Mouse (Mus musculus) Patski (cell line): ENCODE data around the gene Cd109. TPM values are rescaled to one million over a fixed set of nuclear protein-coding genes. Genes with fewer than 3 reads are reported as not detected.
A peak's percentile ranks its signal among the peaks of the same experiment; 100 is the strongest.

Source experiments
- ATAC-seq: fragments of 100-300 bp; one replicate; pipeline ENCODE4 v1.8.0; 2021
- CTCF ChIA-PET: fragments of 350-600 bp; sonication (Branson Sonifier 250); formaldehyde crosslinking; loops from one replicate; lab custom pipeline; 2022; ENCODE audit warnings: inconsistent platforms; lab: Charles Lee
- POLR2A ChIA-PET: fragments of 350-600 bp; sonication (Branson Sonifier 250); formaldehyde crosslinking; loops from one replicate; lab custom pipeline; 2022; ENCODE audit warnings: antibody characterized with exemption, inconsistent platforms; lab: Charles Lee
- DNase-seq: peaks from one replicate; pipeline ENCODE4 v3.0.0-alpha.2; 2011; ENCODE audit warnings: low read depth, low spot score
- H3K27me3 ChIP-seq: fragments of 371-371 bp; one replicate; pipeline ENCODE4 v1.5.1; 2021
- CTCF ChIP-seq: fragments of 100-300 bp; IDR thresholded peaks from one replicate; pipeline ENCODE4 v1.5.1; 2021
- in situ Hi-C: fragments of 300-500 bp; cut with MboI; formaldehyde crosslinking; loops from 3 replicates; pipeline ENCODE4 v1.11.1; 2018; ENCODE audit warnings: low pct_unique_long_range_greater_than_20kb, mixed read lengths
- polyA plus RNA-seq: library from polyadenylated mRNA; unstranded; gene quantifications from one replicate; pipeline ENCODE4 v1.2.3, GENCODE M21; 2021

The Cd109 gene
- polyA plus RNA-seq: 6.5 TPM

DNA sequence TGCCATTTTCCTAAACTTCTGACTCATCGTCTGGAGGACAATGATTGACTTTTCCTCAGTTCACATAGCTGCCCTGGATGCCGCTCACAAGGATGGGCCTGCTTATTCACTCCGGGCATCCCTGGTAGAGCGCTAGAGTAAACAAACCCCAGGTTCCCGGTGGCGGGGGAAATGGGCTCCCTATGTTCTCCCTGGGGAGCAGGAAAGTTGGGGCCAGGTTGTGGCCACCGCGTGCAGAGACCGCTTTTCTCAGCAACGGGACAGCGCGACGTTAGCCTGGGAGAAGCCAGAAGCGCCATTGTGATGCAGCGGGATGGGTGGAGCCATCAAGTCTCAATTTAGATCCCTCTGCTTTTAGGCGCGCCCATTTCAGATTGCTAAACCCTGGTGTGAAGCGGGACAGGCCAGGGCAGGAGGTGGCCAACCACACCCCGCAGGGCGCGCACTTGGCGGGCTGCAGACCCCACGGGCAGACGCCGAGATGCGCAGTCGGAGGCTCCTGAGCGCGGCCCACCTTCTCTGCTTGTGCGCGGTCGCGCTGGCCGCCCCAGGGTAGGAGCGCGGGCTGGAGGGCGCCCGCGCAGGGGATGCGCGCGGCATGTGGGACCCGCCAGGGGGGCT is at the start of gene Cd109:
Gene Cd109, plus strand, starts transcription at position 146 of the 621 bp plus-strand sequence.
- no peaks in the 10 kb centered on the region for H3K27me3 ChIP-seq
- ChIA-PET CTCF (no interaction called here), POLR2A (no interaction called here)
- DNase-seq (no peak), ATAC-seq (peak; percentile 73)
- TF ChIP-seq CTCF: no peak
- in situ Hi-C loops: no loop called here

DNA sequence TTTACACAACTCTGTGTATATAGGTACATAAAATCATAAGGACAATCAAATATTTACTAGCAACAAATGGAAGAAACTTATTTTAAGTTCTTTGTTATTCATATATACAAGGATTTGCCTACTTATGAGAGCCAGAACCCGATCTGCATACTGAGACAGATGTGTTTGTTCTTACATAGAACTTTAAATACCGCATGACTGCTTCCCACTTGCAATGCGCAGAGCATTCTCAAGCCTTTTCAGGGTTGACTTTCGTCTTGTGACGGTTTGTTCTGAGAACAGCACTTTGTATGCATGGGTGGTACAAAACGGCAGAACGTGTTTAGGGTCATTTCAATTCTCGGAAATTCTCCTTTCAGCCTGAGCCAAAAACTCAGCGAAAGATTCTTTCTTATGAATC is 45.4 kb upstream of the Cd109 start:
- in situ Hi-C loops: no loop called here
- no peak for DNase-seq
- POLR2A ChIA-PET: no interaction called here
- CTCF ChIA-PET: no interaction called here
- no peak for TF ChIP-seq CTCF
- ATAC-seq: no peak
- no peaks in the 10 kb centered on the region for H3K27me3 ChIP-seq

DNA sequence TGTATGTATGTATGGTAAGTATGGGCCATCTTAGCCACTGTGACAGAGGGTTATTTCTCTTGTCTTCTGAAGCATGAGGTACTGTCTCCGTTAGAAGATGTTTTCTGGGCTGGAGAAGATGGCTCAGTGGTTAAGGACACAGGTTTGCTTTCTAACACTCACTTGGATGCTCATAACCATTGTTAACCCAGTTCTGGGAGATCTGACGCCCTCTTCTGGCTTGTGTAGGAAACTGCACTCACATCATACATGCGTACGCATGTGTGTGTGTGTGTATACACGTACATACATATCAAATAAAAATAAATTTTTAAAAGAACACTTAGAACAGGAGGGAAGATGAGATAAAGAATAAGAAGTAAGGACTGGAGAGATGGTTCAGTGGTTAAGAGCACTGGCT is 38.9 kb upstream of the Cd109 start:
- in situ Hi-C loops: no loop called here
- POLR2A ChIA-PET: no interaction called here
- DNase-seq (no peak), ATAC-seq (no peak)
- H3K27me3 ChIP-seq: no peaks in the 10 kb centered on the region
- CTCF ChIA-PET: no interaction called here
- no peak for TF ChIP-seq CTCF

DNA sequence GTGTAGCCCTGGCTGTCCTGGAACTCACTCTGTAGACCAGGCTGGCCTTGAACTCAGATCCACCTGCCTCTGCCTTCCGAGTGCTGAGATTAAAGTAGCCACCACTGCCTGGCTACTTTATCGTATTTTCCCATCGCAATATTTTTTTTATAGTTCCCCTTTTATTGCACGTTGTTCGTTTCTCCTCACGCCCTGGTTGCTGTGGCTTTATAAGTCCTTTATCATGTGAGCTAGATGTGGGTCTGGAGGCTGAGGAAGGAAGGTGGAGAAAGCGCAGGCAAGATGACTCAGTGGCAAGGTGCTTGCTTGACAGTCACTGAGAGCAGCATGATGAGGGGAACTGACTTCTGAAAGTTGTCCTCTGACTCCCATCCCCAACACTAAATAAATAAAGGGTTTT is 36.5 kb upstream of the Cd109 start:
- TF ChIP-seq CTCF: no peak
- ATAC-seq: no peak
- in situ Hi-C loops: no loop called here
- ChIA-PET CTCF (no interaction called here), POLR2A (no interaction called here)
- no peaks in the 10 kb centered on the region for H3K27me3 ChIP-seq
- DNase-seq: no peak

GRCm38 (mm10) chr9:78579644-78580396 is 35.5 kb upstream of the Cd109 start:
- CTCF ChIA-PET: no interaction called here
- POLR2A ChIA-PET: interaction anchor here (1.0 kb wide), 1 partner anchor 23 kb away, joined by 3 read pairs; no protein-coding TSS in a partner anchor
- in situ Hi-C loops: no loop called here
- no peaks in the 10 kb centered on the region for H3K27me3 ChIP-seq
- peak; percentile 35 for ATAC-seq
- DNase-seq: no peak
- no peak for TF ChIP-seq CTCF

GRCm38 (mm10) chr9:78587218-78587883 is 28.0 kb upstream of the Cd109 start:
- ChIA-PET CTCF (interaction anchor here (1.4 kb wide), 1 partner anchor 40 kb away, joined by 3 read pairs; no protein-coding TSS in a partner anchor), POLR2A (interaction anchor here (0.5 to 1.0 kb wide), 2 partner anchors 24 to 1478 kb away, joined by 3 read pairs; no protein-coding TSS in a partner anchor)
- TF ChIP-seq CTCF: no peak
- ATAC-seq (peak; percentile 70), DNase-seq (no peak)
- H3K27me3 ChIP-seq: no peaks in the 10 kb centered on the region
- in situ Hi-C loops: no loop called here

DNA sequence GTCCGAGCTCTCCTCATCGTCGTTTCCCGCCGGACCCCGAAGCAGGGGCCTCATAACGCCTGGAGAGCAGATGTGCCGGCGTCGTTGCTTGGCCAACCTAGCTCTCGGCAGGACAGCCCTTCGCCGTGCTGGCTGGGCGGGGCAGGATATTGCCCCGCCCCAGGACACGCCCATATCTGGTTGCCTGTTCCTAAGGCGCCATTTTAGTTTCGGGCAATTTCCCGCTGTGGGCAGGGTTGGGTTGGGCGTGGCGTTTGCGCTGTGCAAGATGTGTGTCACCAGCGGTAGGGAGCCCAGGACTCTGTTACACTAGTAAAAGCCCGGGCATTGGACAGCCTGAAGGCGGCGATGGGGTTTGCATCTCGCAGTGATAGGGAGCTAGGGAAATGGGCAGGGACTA is 27.4 kb upstream of the Cd109 start, which contains the start of gene Slc17a5:
Gene Slc17a5, minus strand, starts transcription at position 128 of the 400 bp plus-strand sequence.
- POLR2A ChIA-PET: interaction anchor here (0.6 to 1.0 kb wide), 2 partner anchors 23 to 396 kb away, joined by 3 to 4 read pairs; no protein-coding TSS in a partner anchor
- DNase-seq: peak; percentile 59
- ATAC-seq: peak; percentile 97
- in situ Hi-C loops: no loop called here
- H3K27me3 ChIP-seq: no peaks in the 10 kb centered on the region
- no peak for TF ChIP-seq CTCF
- CTCF ChIA-PET: interaction anchor here (1.4 kb wide), 1 partner anchor 40 kb away, joined by 3 read pairs; no protein-coding TSS in a partner anchor

GRCm38 (mm10) chr9:78588411-78589033 is 26.8 kb upstream of the Cd109 start:
- ChIA-PET POLR2A (interaction anchor here (0.6 kb wide), 1 partner anchor 397 kb away, joined by 4 read pairs; no protein-coding TSS in a partner anchor), CTCF (interaction anchor here (1.4 kb wide), 1 partner anchor 41 kb away, joined by 3 read pairs; no protein-coding TSS in a partner anchor)
- no peak for ATAC-seq
- H3K27me3 ChIP-seq: no peaks in the 10 kb centered on the region
- DNase-seq: no peak
- in situ Hi-C loops: no loop called here
- TF ChIP-seq CTCF: no peak

DNA sequence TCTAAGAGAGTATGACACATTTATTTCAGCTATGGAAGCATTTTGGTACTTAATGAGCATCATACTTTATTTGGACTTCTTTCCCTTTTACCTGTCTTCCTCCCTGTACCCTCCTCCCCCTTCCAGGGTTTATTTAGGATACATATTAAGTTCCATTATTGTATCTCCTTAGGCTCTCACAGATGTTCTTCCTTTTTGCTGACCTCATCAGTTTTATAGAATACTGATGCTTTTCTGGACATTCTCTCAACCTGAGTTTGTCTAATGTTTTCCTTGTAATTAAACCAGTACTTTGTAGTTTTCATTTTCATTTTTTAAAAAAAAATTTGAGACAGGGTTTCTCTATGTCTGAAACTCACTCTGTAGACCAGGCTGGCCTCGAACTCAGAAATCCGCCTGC is 24.9 kb upstream of the Cd109 start:
- DNase-seq: no peak
- no peak for TF ChIP-seq CTCF
- in situ Hi-C loops: loop anchor here (10.0 kb wide), 1 partner anchor 114 kb away; no protein-coding TSS in a partner anchor
- POLR2A ChIA-PET: no interaction called here
- CTCF ChIA-PET: no interaction called here
- ATAC-seq: no peak
- H3K27me3 ChIP-seq: no peaks in the 10 kb centered on the region

- POLR2A ChIA-PET: no interaction called here
- TF ChIP-seq CTCF: no peak
- DNase-seq (no peak), ATAC-seq (no peak)
- CTCF ChIA-PET: interaction anchor here (1.5 to 1.8 kb wide), 2 partner anchors 10 to 43 kb away, joined by 3 to 4 read pairs; no protein-coding TSS in a partner anchor
- no peaks in the 10 kb centered on the region for H3K27me3 ChIP-seq
- in situ Hi-C loops: loop anchor here (5.0 to 10.0 kb wide), 2 partner anchors 110 to 1127 kb away; no protein-coding TSS in a partner anchor
These were observed 20.1 kb upstream of the Cd109 start for GRCm38 (mm10) chr9:78595257-78595656.
